ENCODE assay signal across 15 mouse cellular contexts in the genomic region with DNA sequence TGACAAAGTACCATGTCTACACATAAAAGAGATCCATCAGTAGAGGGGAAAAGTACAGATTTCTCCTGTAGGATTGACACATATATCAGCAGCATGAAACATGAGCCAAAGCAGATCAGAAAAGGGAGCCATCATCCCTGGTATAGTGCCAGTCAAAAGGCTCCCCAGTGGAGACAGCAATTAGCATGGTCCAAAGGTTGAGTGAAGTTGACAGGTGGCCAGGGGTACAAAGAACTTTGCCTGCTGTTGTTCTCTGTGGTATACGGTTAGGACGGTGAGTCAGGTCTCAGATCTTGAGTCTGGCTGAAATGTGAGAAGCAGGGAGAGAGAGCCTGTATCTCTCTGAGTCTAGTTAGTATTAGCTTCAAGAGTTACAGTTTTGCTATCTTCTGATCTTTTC.
DNase-seq lines count a peak whose midpoint lies in the region; ATAC-seq and TF ChIP-seq lines count a peak whose summit lies in the region.
"Had no signal": no experiment of that assay in that cellular context is flagged by ENCODE, and none has a peak within 500 bp of the region (broad histone marks: within the 10 kb centered on the region; RNA-seq: fewer than 3 reads in every experiment).

No protein-coding gene starts in this region.

- H3K9me3 ChIP-seq in forebrain, embryonic 15.5 days: no peaks in the 10 kb centered on the region
- H3K9me3 ChIP-seq in forebrain, embryonic 11.5 days (ENCODE audit: control insufficient read depth, low read length): no peaks in the 10 kb centered on the region
- H3K9me3 ChIP-seq in midbrain, embryonic 16.5 days (replicated peaks; ENCODE audit: control insufficient read depth, low read length, poor library complexity, severe bottlenecking): no peaks in the 10 kb centered on the region
- no peaks in the 10 kb centered on the region for H3K9me3 ChIP-seq in midbrain, embryonic 14.5 days (ENCODE audit: control insufficient read depth, low read length)
- H3K9me3 ChIP-seq: embryonic facial prominence, embryonic 15.5 days; lung, embryonic 15.5 days had no signal

- TF ChIP-seq CTCF in thymus, adult 2 months (IDR thresholded peaks at IDR 0.05; ENCODE audit: borderline replicate concordance, control insufficient read depth, extremely low read depth, insufficient read depth, low read length, poor library complexity): no peak

- intact Hi-C loops in left cerebral cortex, postnatal 10 days (cut with DNase I): no loop called here

- H3K36me3 ChIP-seq in forebrain, embryonic 15.5 days: no peaks in the 10 kb centered on the region
- H3K36me3 ChIP-seq in forebrain, embryonic 11.5 days (ENCODE audit: control insufficient read depth, insufficient read depth, low read length): no peaks in the 10 kb centered on the region
- no peaks in the 10 kb centered on the region for H3K36me3 ChIP-seq in midbrain, embryonic 16.5 days (ENCODE audit: control insufficient read depth, insufficient read depth, low read length)
- H3K36me3 ChIP-seq in midbrain, embryonic 14.5 days (ENCODE audit: control insufficient read depth, insufficient read depth, low read length): no peaks in the 10 kb centered on the region
- H3K36me3 ChIP-seq in thymus, adult 2 months (ENCODE audit: control insufficient read depth, insufficient read depth, low read length): no peaks in the 10 kb centered on the region
- H3K36me3 ChIP-seq: embryonic facial prominence, embryonic 15.5 days; lung, embryonic 15.5 days had no signal

- no peak overlapping the region for H3K4me3 ChIP-seq in forebrain, embryonic 15.5 days
- H3K4me3 ChIP-seq in forebrain, embryonic 11.5 days (ENCODE audit: low read depth, low read length): no peak overlapping the region
- H3K4me3 ChIP-seq in midbrain, embryonic 16.5 days (ENCODE audit: low read depth, low read length): no peak overlapping the region
- H3K4me3 ChIP-seq in midbrain, embryonic 14.5 days (replicated peaks; ENCODE audit: low read depth, low read length): no peak overlapping the region
- no peak overlapping the region for H3K4me3 ChIP-seq in thymus, adult 2 months (ENCODE audit: control insufficient read depth, insufficient read depth, low read length)
- H3K4me3 ChIP-seq: embryonic facial prominence, embryonic 15.5 days; lung, embryonic 15.5 days had no signal

- H3K27me3 ChIP-seq in forebrain, embryonic 15.5 days: no peaks in the 10 kb centered on the region
- no peaks in the 10 kb centered on the region for H3K27me3 ChIP-seq in forebrain, embryonic 11.5 days (ENCODE audit: control insufficient read depth, insufficient read depth, low read length)
- H3K27me3 ChIP-seq in midbrain, embryonic 16.5 days (ENCODE audit: control insufficient read depth, insufficient read depth, low read depth, low read length): no peaks in the 10 kb centered on the region
- no peaks in the 10 kb centered on the region for H3K27me3 ChIP-seq in midbrain, embryonic 14.5 days (ENCODE audit: control insufficient read depth, insufficient read depth, low read length)
- no peaks in the 10 kb centered on the region for H3K27me3 ChIP-seq in thymus, adult 2 months (ENCODE audit: control insufficient read depth, insufficient read depth, low read length)
- H3K27me3 ChIP-seq: embryonic facial prominence, embryonic 15.5 days; lung, embryonic 15.5 days had no signal

- H3K4me2 ChIP-seq in forebrain, embryonic 15.5 days (replicated peaks): no peak overlapping the region
- H3K4me2 ChIP-seq in forebrain, embryonic 11.5 days (ENCODE audit: low read depth, low read length, severe bottlenecking): no peak overlapping the region
- H3K4me2 ChIP-seq in midbrain, embryonic 16.5 days (ENCODE audit: low read length): no peak overlapping the region
- no peak overlapping the region for H3K4me2 ChIP-seq in midbrain, embryonic 14.5 days (ENCODE audit: low read length)
- H3K4me2 ChIP-seq: embryonic facial prominence, embryonic 15.5 days; lung, embryonic 15.5 days had no signal

- peak; percentile 72 for ATAC-seq in forebrain, embryonic 15.5 days (replicated peaks)
- ATAC-seq in forebrain, embryonic 11.5 days (replicated peaks; ENCODE audit: low FRiP score): no peak
- peak; percentile 65; the same call in 1 of the 2 replicates for ATAC-seq in midbrain, embryonic 16.5 days
- no peak for ATAC-seq in midbrain, embryonic 14.5 days (ENCODE audit: low FRiP score, low TSS enrichment)
- ATAC-seq: Patski had no signal

- no peak for TF ChIP-seq POLR2A in thymus, adult 2 months (IDR thresholded peaks at IDR 0.05; ENCODE audit: control insufficient read depth, extremely low read depth, insufficient read depth, low read length, poor library complexity)

- no peak overlapping the region for H3K9ac ChIP-seq in forebrain, embryonic 15.5 days (replicated peaks)
- H3K9ac ChIP-seq in forebrain, embryonic 11.5 days (ENCODE audit: low read length): no peak overlapping the region
- H3K9ac ChIP-seq in midbrain, embryonic 16.5 days (ENCODE audit: low read depth, low read length): no peak overlapping the region
- H3K9ac ChIP-seq in midbrain, embryonic 14.5 days (replicated peaks; ENCODE audit: low read length): no peak overlapping the region
- H3K9ac ChIP-seq: embryonic facial prominence, embryonic 15.5 days; lung, embryonic 15.5 days had no signal

- H3K4me1 ChIP-seq in forebrain, embryonic 15.5 days: no peaks in the 10 kb centered on the region
- H3K4me1 ChIP-seq in forebrain, embryonic 11.5 days (replicated peaks; ENCODE audit: control insufficient read depth, insufficient read depth, low read length): no peaks in the 10 kb centered on the region
- no peaks in the 10 kb centered on the region for H3K4me1 ChIP-seq in midbrain, embryonic 16.5 days (ENCODE audit: control insufficient read depth, insufficient read depth, low read length)
- no peaks in the 10 kb centered on the region for H3K4me1 ChIP-seq in midbrain, embryonic 14.5 days (ENCODE audit: control insufficient read depth, insufficient read depth, low read length)
- H3K4me1 ChIP-seq in thymus, adult 2 months (replicated peaks; ENCODE audit: control insufficient read depth, insufficient read depth, low read length): no peaks in the 10 kb centered on the region
- H3K4me1 ChIP-seq: embryonic facial prominence, embryonic 15.5 days; lung, embryonic 15.5 days had no signal

- WGBS in forebrain, embryonic 15.5 days: 34% methylated on average over 2 of the region's 2 CpGs
- WGBS in forebrain, embryonic 11.5 days: 76% methylated on average over 2 of the region's 2 CpGs
- WGBS in midbrain, embryonic 16.5 days: 65% methylated on average over 2 of the region's 2 CpGs
- WGBS in midbrain, embryonic 14.5 days: 62% methylated on average over 2 of the region's 2 CpGs
- WGBS in thymus, adult 2 months: 94% methylated on average over 2 of the region's 2 CpGs

- no peak for DNase-seq in forebrain, embryonic 11.5 days (ENCODE audit: low spot score)
- no peak for DNase-seq in midbrain, embryonic 14.5 days
- peak; percentile 56 to 62 for DNase-seq in kidney, postnatal 25 days
- no peak for DNase-seq in thymus, adult 2 months
- DNase-seq in left cerebral cortex, postnatal 10 days (ENCODE audit: extremely low spot score in 1 of 2, low spot score in 2 of 2): no peak
- no peak for DNase-seq in adrenal gland, adult 18-20 months (ENCODE audit: low spot score in 2 of 2)
- DNase-seq: adrenal gland, postnatal 14 days; cerebellum, adult 11-12 months; heart, postnatal 14 days; right cerebral cortex, postnatal 25 days had no signal

- no peak overlapping the region for H3K27ac ChIP-seq in forebrain, embryonic 15.5 days (replicated peaks)
- H3K27ac ChIP-seq in forebrain, embryonic 11.5 days (ENCODE audit: low read depth, low read length): no peak overlapping the region
- no peak overlapping the region for H3K27ac ChIP-seq in midbrain, embryonic 16.5 days (ENCODE audit: low read length)
- no peak overlapping the region for H3K27ac ChIP-seq in midbrain, embryonic 14.5 days (replicated peaks; ENCODE audit: low read depth, low read length)
- no peak overlapping the region for H3K27ac ChIP-seq in thymus, adult 2 months (ENCODE audit: control insufficient read depth, insufficient read depth, low read length)
- H3K27ac ChIP-seq: embryonic facial prominence, embryonic 15.5 days; lung, embryonic 15.5 days had no signal

Comparison
In these comparisons a context has a peak if more than half of its experiments do, and no peak if none do; other contexts are left out.
1. ATAC-seq: peak in forebrain, embryonic 15.5 days (single experiment) and midbrain, embryonic 16.5 days (single experiment); none in forebrain, embryonic 11.5 days (single experiment) and midbrain, embryonic 14.5 days (single experiment).
2. DNase-seq: peak in kidney, postnatal 25 days (2 of 2); none in forebrain, embryonic 11.5 days (single experiment), midbrain, embryonic 14.5 days (single experiment), thymus, adult 2 months (single experiment), left cerebral cortex, postnatal 10 days (0 of 2) and adrenal gland, adult 18-20 months (0 of 2).